8 mouse cellular contexts compared by ENCODE assay signal in the genomic region with DNA sequence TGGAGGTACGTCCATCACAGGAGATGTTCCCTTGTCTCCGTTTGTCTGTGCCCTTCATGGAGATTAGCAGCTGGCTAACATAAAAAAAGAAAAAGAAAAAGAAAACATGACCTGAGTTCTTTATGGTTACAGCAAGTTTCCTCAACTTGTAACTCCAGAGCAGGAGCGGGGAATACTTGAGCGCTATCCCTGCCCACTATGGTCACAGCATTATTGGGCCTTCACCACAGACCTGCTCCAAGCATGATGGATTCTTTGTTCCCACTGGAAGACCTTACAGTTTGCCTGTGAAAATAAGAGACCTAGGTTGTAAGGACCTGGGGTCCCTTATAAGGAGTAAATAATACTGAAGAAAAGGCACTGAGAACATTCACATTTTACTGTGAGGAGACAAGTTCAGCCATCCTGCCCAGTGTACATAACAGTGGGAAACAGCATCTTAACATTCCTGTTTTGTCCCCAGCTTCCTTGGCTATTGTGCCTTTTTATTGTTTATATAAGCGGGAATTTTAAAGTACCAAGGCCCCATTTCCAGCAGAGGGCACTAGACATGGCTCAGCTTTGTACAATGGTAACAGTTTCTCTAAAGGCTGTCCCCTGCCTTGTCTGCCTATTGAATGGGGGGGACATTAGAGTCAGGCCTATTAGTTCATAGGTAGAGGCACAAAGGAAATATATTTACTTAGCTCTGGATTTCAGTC. TPM values are rescaled to one million over a fixed set of nuclear protein-coding genes. Genes with fewer than 3 reads are reported as not detected.
DNase-seq lines count a peak whose midpoint lies in the region; ATAC-seq and TF ChIP-seq lines count a peak whose summit lies in the region.

No protein-coding gene starts in this region.

- no peak overlapping the region for H3K4me3 ChIP-seq in kidney, embryonic 15.5 days (replicated peaks)
- no peak overlapping the region for H3K4me3 ChIP-seq in forebrain, embryonic 16.5 days (replicated peaks; ENCODE audit: low read length)
- no peak overlapping the region for H3K4me3 ChIP-seq in limb, embryonic 11.5 days (ENCODE audit: low read depth, low read length)
- H3K4me3 ChIP-seq in midbrain, postnatal 0 days (ENCODE audit: low read depth, low read length) = no peak overlapping the region

- no peak for DNase-seq in kidney, adult 11 months
- DNase-seq in T-cell, adult 2 months (ENCODE audit: low spot score) = peak; percentile 23
- peak; percentile 58 for DNase-seq in limb, embryonic 11.5 days (ENCODE audit: low spot score)
- peak; percentile 75 for DNase-seq in midbrain, postnatal 0 days (ENCODE audit: low spot score)
- DNase-seq in urinary bladder, postnatal 4 days (ENCODE audit: low spot score in 2 of 2) = no peak
- DNase-seq in right cerebral cortex, postnatal 25 days = no peak

- peaks cover 35% of the 10 kb centered on the region for H3K36me3 ChIP-seq in kidney, embryonic 15.5 days
- H3K36me3 ChIP-seq in forebrain, embryonic 16.5 days (ENCODE audit: control insufficient read depth, insufficient read depth) = peaks cover 13% of the 10 kb centered on the region
- H3K36me3 ChIP-seq in limb, embryonic 11.5 days (ENCODE audit: control insufficient read depth, insufficient read depth, low read length) = peaks cover 9% of the 10 kb centered on the region
- peaks cover 21% of the 10 kb centered on the region for H3K36me3 ChIP-seq in midbrain, postnatal 0 days (ENCODE audit: insufficient read depth, low read length)

- H3K4me2 ChIP-seq in kidney, embryonic 15.5 days = no peak overlapping the region
- H3K4me2 ChIP-seq in forebrain, embryonic 16.5 days (ENCODE audit: low read length) = peak overlapping the region; percentile 91
- H3K4me2 ChIP-seq in limb, embryonic 11.5 days (ENCODE audit: low read depth, severe bottlenecking) = no peak overlapping the region
- no peak overlapping the region for H3K4me2 ChIP-seq in midbrain, postnatal 0 days (ENCODE audit: low read depth, low read length, poor library complexity, severe bottlenecking)

- H3K27me3 ChIP-seq in kidney, embryonic 15.5 days = no peaks in the 10 kb centered on the region
- H3K27me3 ChIP-seq in forebrain, embryonic 16.5 days (replicated peaks; ENCODE audit: control insufficient read depth, insufficient read depth, low read length) = no peaks in the 10 kb centered on the region
- H3K27me3 ChIP-seq in limb, embryonic 11.5 days (ENCODE audit: control insufficient read depth, insufficient read depth, low read length) = no peaks in the 10 kb centered on the region
- no peaks in the 10 kb centered on the region for H3K27me3 ChIP-seq in midbrain, postnatal 0 days (ENCODE audit: insufficient read depth, low read length)

- no peak overlapping the region for H3K9ac ChIP-seq in kidney, embryonic 15.5 days
- 0 out of 2 replicates have a peak overlapping the region, but pooled peaks have one; percentile 0 for H3K9ac ChIP-seq in forebrain, embryonic 16.5 days (replicated peaks; ENCODE audit: low read depth, low read length)
- H3K9ac ChIP-seq in limb, embryonic 11.5 days (ENCODE audit: low read length) = no peak overlapping the region
- peak overlapping the region; percentile 14; the same call in 1 of the 2 replicates for H3K9ac ChIP-seq in midbrain, postnatal 0 days (replicated peaks; ENCODE audit: low read length, poor library complexity, severe bottlenecking)

- no peaks in the 10 kb centered on the region for H3K9me3 ChIP-seq in kidney, embryonic 15.5 days (replicated peaks)
- no peaks in the 10 kb centered on the region for H3K9me3 ChIP-seq in forebrain, embryonic 16.5 days (ENCODE audit: control insufficient read depth, low read length)
- H3K9me3 ChIP-seq in limb, embryonic 11.5 days (ENCODE audit: control insufficient read depth, low read length) = no peaks in the 10 kb centered on the region
- no peaks in the 10 kb centered on the region for H3K9me3 ChIP-seq in midbrain, postnatal 0 days (ENCODE audit: low read length)

- ATAC-seq in kidney, embryonic 15.5 days (replicated peaks; ENCODE audit: low FRiP score) = no peak
- ATAC-seq in forebrain, embryonic 16.5 days = no peak
- no peak for ATAC-seq in limb, embryonic 11.5 days (ENCODE audit: insufficient number of reproducible peaks, low FRiP score, low TSS enrichment, low read depth)
- ATAC-seq in midbrain, postnatal 0 days (ENCODE audit: low FRiP score) = no peak

- TF ChIP-seq CTCF in midbrain, postnatal 0 days (IDR thresholded peaks at IDR 0.05) = peak; percentile 80

- H3K4me1 ChIP-seq in kidney, embryonic 15.5 days = peaks cover 33% of the 10 kb centered on the region
- H3K4me1 ChIP-seq in forebrain, embryonic 16.5 days (replicated peaks; ENCODE audit: control insufficient read depth, insufficient read depth, low read length) = peaks cover 27% of the 10 kb centered on the region
- 0 out of 2 replicates have a peak, but pooled peaks cover 4% of the 10 kb centered on the region for H3K4me1 ChIP-seq in limb, embryonic 11.5 days (ENCODE audit: control insufficient read depth, insufficient read depth, low read length)
- peaks cover 11% of the 10 kb centered on the region; the same call in 1 of the 2 replicates for H3K4me1 ChIP-seq in midbrain, postnatal 0 days (ENCODE audit: insufficient read depth, low read length)

- peak overlapping the region; percentile 98 for H3K27ac ChIP-seq in kidney, embryonic 15.5 days
- peak overlapping the region; percentile 99 for H3K27ac ChIP-seq in forebrain, embryonic 16.5 days (ENCODE audit: low read length)
- H3K27ac ChIP-seq in limb, embryonic 11.5 days (replicated peaks; ENCODE audit: low read depth, low read length) = no peak overlapping the region
- H3K27ac ChIP-seq in midbrain, postnatal 0 days (ENCODE audit: low read depth, low read length) = peak overlapping the region; percentile 98

- WGBS in kidney, embryonic 15.5 days = 68% methylated on average over 5 of the region's 5 CpGs
- 66% methylated on average over 5 of the region's 5 CpGs for WGBS in forebrain, embryonic 16.5 days
- WGBS in limb, embryonic 11.5 days = 82% methylated on average over 5 of the region's 5 CpGs
- 63% methylated on average over 5 of the region's 5 CpGs for WGBS in midbrain, postnatal 0 days

RNA-seq across cellular contexts. Expression of a gene that starts 4.8 kb away (rescaled TPM):
- 47.5 and 47.6 TPM in 2 replicates for polyA plus RNA-seq in kidney, embryonic 15.5 days (2015; fragmentation: Nextera tagmentation; extraction: Ambion mirVana)
- 47.0 and 50.7 TPM in 2 replicates for polyA plus RNA-seq in forebrain, embryonic 16.5 days (2015; fragmentation: Nextera tagmentation; extraction: Ambion mirVana)
- 43.9 and 52.3 TPM in 2 replicates for polyA plus RNA-seq in limb, embryonic 11.5 days (2014; fragmentation: Nextera tagmentation; extraction: Ambion mirVana)
- total RNA-seq in midbrain, postnatal 0 days (2014; rRNA removed) = 39.3 and 52.8 TPM in 2 replicates
- 23.0 and 24.8 TPM in 2 replicates for polyA plus RNA-seq in midbrain, postnatal 0 days (2015; fragmentation: Nextera tagmentation; extraction: Ambion mirVana)

RNA-seq across cellular contexts. Expression of a gene that starts 4.8 kb away (rescaled TPM):
- polyA plus RNA-seq in kidney, embryonic 15.5 days (2015; fragmentation: Nextera tagmentation; extraction: Ambion mirVana) = 88.9 and 89.4 TPM in 2 replicates
- 50.8 and 55.6 TPM in 2 replicates for polyA plus RNA-seq in forebrain, embryonic 16.5 days (2015; fragmentation: Nextera tagmentation; extraction: Ambion mirVana)
- polyA plus RNA-seq in limb, embryonic 11.5 days (2014; fragmentation: Nextera tagmentation; extraction: Ambion mirVana) = 80.2 and 81.7 TPM in 2 replicates
- 37.2 and 46.6 TPM in 2 replicates for total RNA-seq in midbrain, postnatal 0 days (2014; rRNA removed)
- 55.7 and 57.4 TPM in 2 replicates for polyA plus RNA-seq in midbrain, postnatal 0 days (2015; fragmentation: Nextera tagmentation; extraction: Ambion mirVana)

RNA-seq across cellular contexts. Expression of a gene that starts 11.1 kb away (rescaled TPM):
- 86.5 and 91.6 TPM in 2 replicates for polyA plus RNA-seq in kidney, embryonic 15.5 days (2015; fragmentation: Nextera tagmentation; extraction: Ambion mirVana)
- polyA plus RNA-seq in forebrain, embryonic 16.5 days (2015; fragmentation: Nextera tagmentation; extraction: Ambion mirVana) = 423 and 493 TPM in 2 replicates
- 128 and 138 TPM in 2 replicates for polyA plus RNA-seq in limb, embryonic 11.5 days (2014; fragmentation: Nextera tagmentation; extraction: Ambion mirVana)
- 199 and 216 TPM in 2 replicates for total RNA-seq in midbrain, postnatal 0 days (2014; rRNA removed)
- polyA plus RNA-seq in midbrain, postnatal 0 days (2015; fragmentation: Nextera tagmentation; extraction: Ambion mirVana) = 326 and 332 TPM in 2 replicates

RNA-seq across cellular contexts. Expression of a gene that starts 23.8 kb away (rescaled TPM):
- polyA plus RNA-seq in kidney, embryonic 15.5 days (2015; fragmentation: Nextera tagmentation; extraction: Ambion mirVana) = 31.2 and 34.7 TPM in 2 replicates
- 34.5 and 49.5 TPM in 2 replicates for polyA plus RNA-seq in forebrain, embryonic 16.5 days (2015; fragmentation: Nextera tagmentation; extraction: Ambion mirVana)
- polyA plus RNA-seq in limb, embryonic 11.5 days (2014; fragmentation: Nextera tagmentation; extraction: Ambion mirVana) = 21.3 and 23.2 TPM in 2 replicates
- total RNA-seq in midbrain, postnatal 0 days (2014; rRNA removed) = 43.5 and 47.7 TPM in 2 replicates
- polyA plus RNA-seq in midbrain, postnatal 0 days (2015; fragmentation: Nextera tagmentation; extraction: Ambion mirVana) = 88.3 and 89.3 TPM in 2 replicates

RNA-seq across cellular contexts. Expression of a gene that starts 41.4 kb away (rescaled TPM):
- polyA plus RNA-seq in kidney, embryonic 15.5 days (2015; fragmentation: Nextera tagmentation; extraction: Ambion mirVana) = 40.9 and 42.4 TPM in 2 replicates
- 40.4 and 42.2 TPM in 2 replicates for polyA plus RNA-seq in forebrain, embryonic 16.5 days (2015; fragmentation: Nextera tagmentation; extraction: Ambion mirVana)
- polyA plus RNA-seq in limb, embryonic 11.5 days (2014; fragmentation: Nextera tagmentation; extraction: Ambion mirVana) = 46.5 and 51.2 TPM in 2 replicates
- 26.7 and 27.7 TPM in 2 replicates for total RNA-seq in midbrain, postnatal 0 days (2014; rRNA removed)
- polyA plus RNA-seq in midbrain, postnatal 0 days (2015; fragmentation: Nextera tagmentation; extraction: Ambion mirVana) = 23.6 and 25.1 TPM in 2 replicates

Comparison
In these comparisons a context has a peak if more than half of its experiments do, and no peak if none do; other contexts are left out.
1. H3K9ac ChIP-seq: peak in forebrain, embryonic 16.5 days (single experiment) and midbrain, postnatal 0 days (single experiment); none in kidney, embryonic 15.5 days (single experiment) and limb, embryonic 11.5 days (single experiment).
2. DNase-seq: peak in T-cell, adult 2 months (single experiment), limb, embryonic 11.5 days (single experiment) and midbrain, postnatal 0 days (single experiment); none in kidney, adult 11 months (single experiment), urinary bladder, postnatal 4 days (0 of 2) and right cerebral cortex, postnatal 25 days (single experiment).